ENCODE assay signal across 26 mouse cellular contexts in the genomic region with DNA sequence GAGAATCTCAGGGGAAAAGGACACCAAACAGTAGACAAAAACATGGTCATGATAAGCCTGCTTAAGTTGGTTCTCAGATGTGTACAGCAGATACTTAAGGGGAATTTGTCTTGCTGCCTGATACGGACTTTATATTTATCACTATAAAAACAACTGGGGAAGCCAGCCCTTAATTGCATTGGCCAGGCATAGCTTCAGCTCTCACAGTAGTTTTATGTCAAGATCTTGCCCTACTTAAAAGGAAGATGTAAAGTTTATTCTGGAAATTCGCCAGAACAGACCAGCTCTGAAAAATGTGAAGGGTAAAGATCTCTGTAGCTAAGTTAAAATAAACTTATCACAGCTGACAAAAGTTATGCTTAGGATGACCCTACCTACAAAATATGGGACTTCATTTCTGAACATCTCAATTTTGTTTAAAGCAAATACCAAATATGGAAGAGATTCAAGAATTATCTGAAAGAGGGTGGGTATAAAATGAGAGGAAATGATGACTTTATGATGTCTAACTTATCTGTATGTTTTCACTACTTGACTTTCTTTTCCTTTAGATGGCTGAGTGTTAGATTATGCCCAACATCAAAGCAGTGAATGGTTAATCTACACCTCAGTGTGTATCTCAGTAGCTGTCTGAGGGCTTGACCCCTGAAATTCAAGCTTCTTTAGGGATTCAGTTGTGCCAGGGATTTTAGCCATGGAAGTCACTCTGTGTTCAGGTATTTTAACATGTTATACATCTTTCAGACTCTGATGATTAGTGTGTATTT. TPM values are rescaled to one million over a fixed set of nuclear protein-coding genes. Genes with fewer than 3 reads are reported as not detected.
DNase-seq lines count a peak whose midpoint lies in the region; ATAC-seq lines count a peak whose summit lies in the region.
"Had no signal": no experiment of that assay in that cellular context is flagged by ENCODE, and none has a peak within 500 bp of the region (broad histone marks: within the 10 kb centered on the region; RNA-seq: fewer than 3 reads in every experiment).

No protein-coding gene starts in this region.

- no peak for DNase-seq in heart, postnatal 36 days
- no peak for DNase-seq in kidney, adult 18-20 months
- peak; percentile 45 for DNase-seq in midbrain, embryonic 11.5 days (ENCODE audit: low spot score, missing footprints)
- DNase-seq: adrenal gland, adult 2 months; adrenal gland, postnatal 36 days; cerebellum, adult 18-20 months; cerebellum, postnatal 10 days; gastrocnemius, postnatal 14 days; kidney, postnatal 25 days; liver; lung, adult 2 months; right cerebral cortex, adult 18-20 months; spleen, adult 18-20 months; thymus, postnatal 14 days had no signal

- no peak for ATAC-seq in heart, embryonic 13.5 days (ENCODE audit: extremely low read depth, insufficient number of reproducible peaks, low FRiP score, low TSS enrichment)
- peak; percentile 80 for ATAC-seq in kidney, embryonic 16.5 days (ENCODE audit: low FRiP score, low TSS enrichment)
- no peak for ATAC-seq in midbrain, embryonic 11.5 days (ENCODE audit: low FRiP score)
- no peak for ATAC-seq in midbrain, embryonic 13.5 days
- ATAC-seq in CD4-positive, CD25-positive, alpha-beta regulatory T cell, adult 4 months = no peak
- ATAC-seq: activated CD4-positive, CD25-positive, alpha-beta regulatory T cell, adult 4 months; forebrain, embryonic 14.5 days; midbrain, embryonic 16.5 days had no signal

- no peaks in the 10 kb centered on the region for H3K9me3 ChIP-seq in heart, embryonic 13.5 days
- no peaks in the 10 kb centered on the region for H3K9me3 ChIP-seq in kidney, embryonic 16.5 days (ENCODE audit: low read length)
- no peaks in the 10 kb centered on the region for H3K9me3 ChIP-seq in midbrain, embryonic 11.5 days (ENCODE audit: control insufficient read depth, low read length)
- H3K9me3 ChIP-seq in midbrain, embryonic 13.5 days = no peaks in the 10 kb centered on the region
- H3K9me3 ChIP-seq: embryonic facial prominence, embryonic 15.5 days; hindbrain, embryonic 13.5 days had no signal

- no peak overlapping the region for H3K4me2 ChIP-seq in heart, embryonic 13.5 days
- H3K4me2 ChIP-seq in kidney, embryonic 16.5 days (replicated peaks; ENCODE audit: low read depth, low read length) = no peak overlapping the region
- no peak overlapping the region for H3K4me2 ChIP-seq in midbrain, embryonic 11.5 days
- no peak overlapping the region for H3K4me2 ChIP-seq in midbrain, embryonic 13.5 days (replicated peaks)
- H3K4me2 ChIP-seq: embryonic facial prominence, embryonic 15.5 days; hindbrain, embryonic 13.5 days had no signal

- intact Hi-C loops in heart, postnatal 36 days (cut with DNase I) = no loop called here

- peak overlapping the region; percentile 36; the same call in 1 of the 2 replicates for H3K27ac ChIP-seq in heart, embryonic 13.5 days (replicated peaks)
- H3K27ac ChIP-seq in kidney, embryonic 16.5 days (ENCODE audit: low read length) = peak overlapping the region; percentile 83
- no peak overlapping the region for H3K27ac ChIP-seq in midbrain, embryonic 11.5 days (ENCODE audit: low read depth, low read length)
- H3K27ac ChIP-seq in midbrain, embryonic 13.5 days = no peak overlapping the region
- H3K27ac ChIP-seq: embryonic facial prominence, embryonic 15.5 days; hindbrain, embryonic 13.5 days; liver, embryonic 14.5 days had no signal

- 36% methylated on average over 2 of the region's 2 CpGs for WGBS in heart, embryonic 13.5 days
- 19% methylated on average over 2 of the region's 2 CpGs for WGBS in kidney, embryonic 16.5 days
- 74% methylated on average over 2 of the region's 2 CpGs for WGBS in midbrain, embryonic 11.5 days
- WGBS in midbrain, embryonic 13.5 days = 79% methylated on average over 2 of the region's 2 CpGs

- no peaks in the 10 kb centered on the region for H3K36me3 ChIP-seq in heart, embryonic 13.5 days
- no peaks in the 10 kb centered on the region for H3K36me3 ChIP-seq in kidney, embryonic 16.5 days (ENCODE audit: insufficient read depth, low read length)
- H3K36me3 ChIP-seq in midbrain, embryonic 11.5 days (ENCODE audit: control insufficient read depth, insufficient read depth, low read length) = no peaks in the 10 kb centered on the region
- H3K36me3 ChIP-seq in midbrain, embryonic 13.5 days = no peaks in the 10 kb centered on the region
- H3K36me3 ChIP-seq: embryonic facial prominence, embryonic 15.5 days; hindbrain, embryonic 13.5 days had no signal

- H3K9ac ChIP-seq in heart, embryonic 13.5 days = no peak overlapping the region
- no peak overlapping the region for H3K9ac ChIP-seq in kidney, embryonic 16.5 days (replicated peaks; ENCODE audit: low read length)
- no peak overlapping the region for H3K9ac ChIP-seq in midbrain, embryonic 11.5 days (ENCODE audit: low read length)
- H3K9ac ChIP-seq in midbrain, embryonic 13.5 days (replicated peaks) = no peak overlapping the region
- H3K9ac ChIP-seq: embryonic facial prominence, embryonic 15.5 days; hindbrain, embryonic 13.5 days; liver, embryonic 14.5 days had no signal

- peaks cover 22% of the 10 kb centered on the region; the same call in 1 of the 2 replicates for H3K4me1 ChIP-seq in heart, embryonic 13.5 days
- peaks cover 26% of the 10 kb centered on the region for H3K4me1 ChIP-seq in kidney, embryonic 16.5 days (ENCODE audit: insufficient read depth, low read length)
- H3K4me1 ChIP-seq in midbrain, embryonic 11.5 days (ENCODE audit: control insufficient read depth, insufficient read depth, low read length) = no peaks in the 10 kb centered on the region
- H3K4me1 ChIP-seq in midbrain, embryonic 13.5 days (replicated peaks) = no peaks in the 10 kb centered on the region
- H3K4me1 ChIP-seq: embryonic facial prominence, embryonic 15.5 days; hindbrain, embryonic 13.5 days had no signal

- no peak overlapping the region for H3K4me3 ChIP-seq in heart, embryonic 13.5 days
- H3K4me3 ChIP-seq in kidney, embryonic 16.5 days (ENCODE audit: low read length) = no peak overlapping the region
- no peak overlapping the region for H3K4me3 ChIP-seq in midbrain, embryonic 11.5 days (ENCODE audit: low read depth, low read length)
- no peak overlapping the region for H3K4me3 ChIP-seq in midbrain, embryonic 13.5 days (replicated peaks)
- H3K4me3 ChIP-seq: embryonic facial prominence, embryonic 15.5 days; hindbrain, embryonic 13.5 days had no signal

- H3K27me3 ChIP-seq in heart, embryonic 13.5 days (replicated peaks) = no peaks in the 10 kb centered on the region
- H3K27me3 ChIP-seq in kidney, embryonic 16.5 days (ENCODE audit: insufficient read depth, low read length) = no peaks in the 10 kb centered on the region
- H3K27me3 ChIP-seq in midbrain, embryonic 11.5 days (ENCODE audit: control insufficient read depth, insufficient read depth, low read length) = no peaks in the 10 kb centered on the region
- no peaks in the 10 kb centered on the region for H3K27me3 ChIP-seq in midbrain, embryonic 13.5 days
- H3K27me3 ChIP-seq: embryonic facial prominence, embryonic 15.5 days; hindbrain, embryonic 13.5 days had no signal

RNA-seq across cellular contexts. Expression of gene Unc5c, which starts 18.8 kb away (rescaled TPM):
- polyA plus RNA-seq in heart, embryonic 13.5 days (2015; fragmentation: Nextera tagmentation; extraction: Ambion mirVana) = 3.2 and 4.8 TPM in 2 replicates
- total RNA-seq in heart, postnatal 36 days (2021) = under 1 TPM; 0.22 to 0.35 TPM
- 20.8 and 26.2 TPM in 2 replicates for polyA plus RNA-seq in kidney, embryonic 16.5 days (2015; fragmentation: Nextera tagmentation; extraction: Ambion mirVana)
- polyA plus RNA-seq in midbrain, embryonic 11.5 days (2014; fragmentation: Nextera tagmentation; extraction: Ambion mirVana) = 8.2 and 8.9 TPM in 2 replicates
- 9.9 and 11.2 TPM in 2 replicates for polyA plus RNA-seq in midbrain, embryonic 13.5 days (2015; fragmentation: Nextera tagmentation; extraction: Ambion mirVana)
- under 1 TPM; 0.13 to 0.16 TPM for polyA plus RNA-seq in CD4-positive, CD25-positive, alpha-beta regulatory T cell, adult 4 months (2017; shearing (Covaris generic))
- total RNA-seq: common myeloid progenitor, adult 5-6 weeks; granulocyte monocyte progenitor cell, adult 5-6 weeks had no signal
- polyA plus RNA-seq: activated CD4-positive, CD25-positive, alpha-beta regulatory T cell, adult 4 months had no signal

Comparison
In these comparisons a context has a peak if more than half of its experiments do, and no peak if none do; other contexts are left out.
1. H3K27ac ChIP-seq: peak in heart, embryonic 13.5 days (single experiment) and kidney, embryonic 16.5 days (single experiment); none in midbrain, embryonic 11.5 days (single experiment) and midbrain, embryonic 13.5 days (single experiment).